Mouse (Mus musculus) lung, postnatal 0 days (tissue): ENCODE data around the gene Wee2. TPM values are rescaled to one million over a fixed set of nuclear protein-coding genes. Genes with fewer than 3 reads are reported as not detected.

Experiments
- ATAC-seq: fragments of 200-750 bp; cut with Nextera tagmentation; 2 replicates; pipeline ENCODE4 v1.8.0; 2017; ENCODE audit warnings: moderate library complexity
- DNase-seq: peaks from one replicate; pipeline ENCODE4 v3.0.0-alpha.2; 2016; ENCODE audit warnings: low spot score
- H3K27ac ChIP-seq: fragments of 300-500 bp; sonication (generic); 2 replicates; pipeline ENCODE4 v1.5.1; 2014; ENCODE audit warnings: antibody characterized with exemption, mild to moderate bottlenecking, low read length, mixed read lengths
- H3K27me3 ChIP-seq: fragments of 300-500 bp; sonication (generic); replicated peaks from 2 replicates; pipeline ENCODE4 v1.6.1; 2014; ENCODE audit warnings: low read length, mixed read lengths; ENCODE audit not compliant: insufficient read depth
- H3K36me3 ChIP-seq: fragments of 300-500 bp; sonication (generic); 2 replicates; pipeline ENCODE4 v1.6.1; 2014; ENCODE audit warnings: low read length, mixed read lengths; ENCODE audit not compliant: insufficient read depth
- H3K4me1 ChIP-seq: fragments of 300-500 bp; sonication (generic); 2 replicates; pipeline ENCODE4 v1.6.1; 2014; ENCODE audit warnings: antibody characterized with exemption, low read depth, low read length, mixed read lengths; ENCODE audit not compliant: insufficient read depth
- H3K4me2 ChIP-seq: fragments of 300-500 bp; sonication (generic); replicated peaks from 2 replicates; pipeline ENCODE4 v1.6.1; 2014; ENCODE audit warnings: low read depth, mild to moderate bottlenecking, low read length, moderate library complexity, mixed read lengths
- H3K4me3 ChIP-seq: fragments of 300-500 bp; sonication (generic); 2 replicates; pipeline ENCODE4 v1.5.1; 2014; ENCODE audit warnings: low read depth, low read length
- H3K9ac ChIP-seq: fragments of 300-500 bp; sonication (generic); replicated peaks from 2 replicates; pipeline ENCODE4 v1.6.1; 2014; ENCODE audit warnings: low read depth, mild to moderate bottlenecking
- H3K9me3 ChIP-seq: fragments of 300-500 bp; sonication (generic); 2 replicates; pipeline ENCODE4 v1.6.1; 2016; ENCODE audit warnings: low read length, mixed read lengths
- CTCF ChIP-seq: IDR thresholded peaks from 2 replicates; pipeline ENCODE4 v1.5.1; 2016; ENCODE audit warnings: antibody characterized with exemption, mild to moderate bottlenecking
- EP300 ChIP-seq: IDR thresholded peaks from 2 replicates; pipeline ENCODE4 v1.6.1; 2016; ENCODE audit warnings: antibody characterized with exemption, mild to moderate bottlenecking, control low read depth
- WGBS: fragments of 180-500 bp; shearing (Covaris S2); extraction: QIAGEN DNeasy Blood & Tissue Kit; methylation state at CpG from one replicate; pipeline ENCODE4 v1.1.7; 2014; 5-methylcytosine and 5-hydroxymethylcytosine counted together
- polyA plus RNA-seq: library from polyadenylated mRNA; unstranded; fragments of >200 nt; fragmentation: Nextera tagmentation; extraction: Ambion mirVana; gene quantifications from 2 replicates; pipeline ENCODE4 v1.2.1, GENCODE M21; 2015

The Wee2 gene
- polyA plus RNA-seq, 1 experiment from 2014 or later, result not detected

DNA sequence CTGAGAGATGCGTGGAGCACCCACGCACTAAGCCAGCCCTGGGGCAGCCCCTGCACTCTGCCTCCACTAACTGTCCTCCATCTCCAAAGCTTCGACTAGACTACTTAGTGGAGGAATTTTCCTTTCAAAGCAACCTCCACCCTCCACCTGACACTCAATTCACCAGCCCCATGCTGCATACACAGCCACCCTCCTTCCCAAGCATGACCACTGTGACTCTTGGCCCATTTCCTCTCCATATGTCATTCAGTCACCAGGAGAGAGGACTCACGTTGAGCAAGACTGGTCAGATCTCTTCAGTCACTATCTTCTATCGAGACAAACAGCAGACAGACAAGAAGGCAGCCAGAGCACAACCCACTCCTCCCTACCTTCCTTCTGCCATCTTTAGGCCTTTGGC is 25.8 kb upstream of the Wee2 start:
- Histone ChIP-seq H3K9ac (no peak overlapping the region), H3K9me3 (no peaks in the 10 kb centered on the region), H3K4me3 (no peak overlapping the region), H3K36me3 (no peaks in the 10 kb centered on the region), H3K27ac (no peak overlapping the region), H3K27me3 (no peaks in the 10 kb centered on the region), H3K4me1 (no peaks in the 10 kb centered on the region), H3K4me2 (no peak overlapping the region)
- DNase-seq (no peak), ATAC-seq (no peak)
- no peak for TF ChIP-seq CTCF
- no peak for TF ChIP-seq EP300
- 81% methylated on average over 5 of the region's 5 CpGs for WGBS

DNA sequence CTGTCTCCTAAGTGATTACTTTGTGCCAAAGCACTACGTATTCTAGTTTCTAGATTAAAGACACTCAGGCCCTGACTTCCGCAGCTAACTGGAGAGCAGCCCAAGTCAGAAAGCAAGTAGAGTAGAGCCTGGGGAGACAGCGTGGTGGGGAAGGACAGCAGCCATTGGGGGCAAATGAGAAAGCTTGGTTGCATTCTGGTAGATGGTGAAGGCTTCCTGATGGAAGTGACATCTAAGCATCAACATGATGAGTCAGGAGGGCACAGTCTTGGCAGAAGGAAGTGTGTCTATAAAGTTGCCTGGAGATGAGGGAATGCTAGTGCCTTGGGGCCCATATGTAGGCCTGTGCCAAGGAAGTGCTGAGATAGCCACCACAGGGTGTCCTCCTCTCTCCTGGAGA is 25.3 kb upstream of the Wee2 start:
- Histone ChIP-seq H3K9ac (no peak overlapping the region), H3K36me3 (no peaks in the 10 kb centered on the region), H3K4me3 (no peak overlapping the region), H3K27me3 (no peaks in the 10 kb centered on the region), H3K27ac (no peak overlapping the region), H3K9me3 (no peaks in the 10 kb centered on the region), H3K4me1 (no peaks in the 10 kb centered on the region), H3K4me2 (no peak overlapping the region)
- whole genome bisulfite sequencing, result 90% methylated on average over 3 of the region's 3 CpGs
- no peak for ATAC-seq
- no peak for DNase-seq
- TF ChIP-seq EP300 (no peak), CTCF (no peak)

DNA sequence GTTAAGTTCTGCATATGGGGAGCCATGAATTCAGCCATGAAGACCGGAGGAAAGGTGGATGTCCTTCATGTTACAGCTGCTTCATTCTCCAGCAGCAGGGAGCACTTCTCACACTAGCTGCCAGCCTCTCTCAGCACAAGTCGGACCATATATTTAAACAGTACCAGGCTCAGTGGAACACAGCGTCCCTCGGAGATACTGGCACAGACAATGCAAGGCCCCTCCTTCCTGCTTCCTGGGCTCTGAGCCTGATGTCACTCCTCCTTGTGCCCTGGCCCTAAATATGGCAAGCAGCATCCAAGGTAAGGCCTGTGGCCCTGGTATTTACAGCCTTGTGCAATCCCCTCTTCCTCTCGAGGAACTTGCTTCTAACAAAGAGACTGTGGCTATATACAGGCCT is 23.1 kb upstream of the Wee2 start:
- DNase-seq (no peak), ATAC-seq (no peak)
- no peak overlapping the region for H3K4me2 ChIP-seq
- no peaks in the 10 kb centered on the region for H3K36me3 ChIP-seq
- no peak overlapping the region for H3K9ac ChIP-seq
- no peak overlapping the region for H3K4me3 ChIP-seq
- WGBS, result 75% methylated on average over 5 of the region's 5 CpGs
- H3K4me1 ChIP-seq, result no peaks in the 10 kb centered on the region
- no peaks in the 10 kb centered on the region for H3K9me3 ChIP-seq
- no peaks in the 10 kb centered on the region for H3K27me3 ChIP-seq
- H3K27ac ChIP-seq, result no peak overlapping the region
- no peak for TF ChIP-seq EP300
- TF ChIP-seq CTCF, result no peak

DNA sequence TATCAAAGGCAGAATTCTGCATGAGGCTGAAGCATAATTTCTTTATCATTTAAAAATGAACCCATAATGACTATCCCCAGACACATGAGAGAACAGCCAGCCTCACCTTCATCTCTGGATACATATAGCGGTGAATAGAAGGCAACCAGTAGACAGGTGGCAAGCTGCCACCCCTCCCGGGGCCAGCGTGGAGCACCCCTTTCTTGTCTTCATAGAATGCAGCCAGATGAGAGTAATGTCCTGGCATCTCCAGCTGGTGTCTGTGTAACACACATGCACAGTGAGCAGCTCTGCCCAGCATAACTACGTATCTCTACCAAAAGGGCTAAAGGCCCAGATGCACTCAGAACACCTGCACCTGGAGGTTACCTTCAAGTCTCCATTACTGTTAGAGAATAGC is 20.5 kb upstream of the Wee2 start:
- Histone ChIP-seq H3K9ac (no peak overlapping the region), H3K4me3 (no peak overlapping the region), H3K27ac (no peak overlapping the region), H3K9me3 (no peaks in the 10 kb centered on the region), H3K4me2 (no peak overlapping the region), H3K36me3 (no peaks in the 10 kb centered on the region), H3K4me1 (no peaks in the 10 kb centered on the region), H3K27me3 (no peaks in the 10 kb centered on the region)
- TF ChIP-seq EP300, result no peak
- no peak for TF ChIP-seq CTCF
- WGBS, result 87% methylated on average over 4 of the region's 4 CpGs
- DNase-seq (no peak), ATAC-seq (0 out of 2 replicates have a peak, but pooled peaks have one; percentile 5)

DNA sequence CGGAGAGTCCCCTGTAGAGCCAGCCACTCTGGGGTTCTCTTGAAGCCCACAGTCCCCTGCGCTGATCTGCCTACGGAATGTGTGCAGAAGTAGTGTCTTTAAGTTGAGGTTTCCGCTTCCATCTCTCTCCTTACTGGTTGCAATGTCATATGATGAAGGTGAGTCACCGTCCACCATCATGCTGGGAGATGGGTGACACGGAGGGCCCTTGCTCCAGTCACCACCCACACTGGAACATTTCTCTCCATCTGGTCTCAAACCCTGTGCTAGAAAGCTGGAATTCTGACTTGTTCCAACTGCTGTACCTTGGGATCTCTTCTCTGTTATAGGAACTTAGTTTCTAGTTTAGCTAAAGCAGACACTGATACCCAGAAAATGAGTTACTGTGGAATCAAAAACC is 17.8 kb upstream of the Wee2 start:
- 95% methylated on average over 6 of the region's 6 CpGs for WGBS
- Histone ChIP-seq H3K4me2 (no peak overlapping the region), H3K4me3 (no peak overlapping the region), H3K4me1 (no peaks in the 10 kb centered on the region), H3K27ac (no peak overlapping the region), H3K36me3 (no peaks in the 10 kb centered on the region), H3K9ac (no peak overlapping the region), H3K9me3 (no peaks in the 10 kb centered on the region), H3K27me3 (no peaks in the 10 kb centered on the region)
- no peak for TF ChIP-seq EP300
- DNase-seq (no peak), ATAC-seq (no peak)

DNA sequence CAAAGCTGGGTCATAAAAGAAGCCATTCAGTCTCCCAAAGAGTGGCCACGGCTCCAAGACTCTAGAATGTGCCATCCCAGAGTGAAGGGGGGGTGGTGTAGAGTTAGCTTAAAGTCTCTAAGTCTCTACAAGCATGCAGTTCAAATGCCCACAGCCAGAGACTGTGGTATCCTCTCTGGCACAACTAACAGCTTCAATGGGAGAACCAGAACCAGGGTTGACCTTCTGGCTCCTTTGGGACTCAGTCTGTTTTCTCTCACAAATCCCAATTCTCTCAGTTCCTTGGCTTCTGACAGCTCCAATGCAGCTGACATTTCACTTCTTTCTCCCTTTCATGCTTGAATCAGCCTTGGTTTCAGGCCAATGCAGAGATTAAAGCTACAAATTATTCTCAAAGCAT is 15.9 kb upstream of the Wee2 start:
- H3K4me3 ChIP-seq, result no peak overlapping the region
- H3K4me1 ChIP-seq, result no peaks in the 10 kb centered on the region
- ATAC-seq (no peak), DNase-seq (no peak)
- no peak overlapping the region for H3K4me2 ChIP-seq
- WGBS, result 81% methylated on average over 1 of the region's 1 CpGs
- H3K9me3 ChIP-seq, result no peaks in the 10 kb centered on the region
- H3K9ac ChIP-seq, result no peak overlapping the region
- no peaks in the 10 kb centered on the region for H3K27me3 ChIP-seq
- TF ChIP-seq EP300 (no peak), CTCF (no peak)
- no peaks in the 10 kb centered on the region for H3K36me3 ChIP-seq
- no peak overlapping the region for H3K27ac ChIP-seq

DNA sequence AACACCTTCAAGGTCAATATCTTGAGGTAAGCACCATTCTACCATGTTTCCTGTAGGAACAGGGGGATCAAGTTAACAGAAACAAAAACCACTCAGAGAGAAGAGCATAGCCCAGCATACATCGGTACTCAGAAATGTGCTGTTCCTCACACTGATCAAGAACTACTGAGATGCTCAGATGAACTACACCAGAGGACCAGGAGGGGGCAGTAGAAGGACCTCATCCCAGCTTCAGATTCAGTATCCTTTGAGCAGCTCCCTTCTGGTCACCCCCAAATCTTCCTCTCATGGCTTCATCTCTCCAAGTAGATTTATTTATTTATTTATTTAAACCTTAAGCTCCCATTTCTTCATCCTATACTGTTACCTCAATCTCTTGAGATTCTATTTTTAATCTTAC is 15.1 kb upstream of the Wee2 start:
- no peak for ATAC-seq
- Histone ChIP-seq H3K27ac (no peak overlapping the region), H3K4me3 (no peak overlapping the region), H3K36me3 (no peaks in the 10 kb centered on the region), H3K9me3 (no peaks in the 10 kb centered on the region), H3K9ac (no peak overlapping the region), H3K4me1 (no peaks in the 10 kb centered on the region), H3K4me2 (no peak overlapping the region), H3K27me3 (no peaks in the 10 kb centered on the region)
- TF ChIP-seq CTCF, result peak; percentile 78
- TF ChIP-seq EP300, result no peak
- peak; percentile 58 for DNase-seq
- 47% methylated on average over 1 of the region's 1 CpGs for WGBS
